Mouse (Mus musculus): ENCODE measurements at regions not wholly inside any gene's neighbourhood (a gene's known extent, or its start where the extent isn't known, plus 50 kb on each side); places are given as distances from the start of the nearest gene placed in this dataset.

DNA sequence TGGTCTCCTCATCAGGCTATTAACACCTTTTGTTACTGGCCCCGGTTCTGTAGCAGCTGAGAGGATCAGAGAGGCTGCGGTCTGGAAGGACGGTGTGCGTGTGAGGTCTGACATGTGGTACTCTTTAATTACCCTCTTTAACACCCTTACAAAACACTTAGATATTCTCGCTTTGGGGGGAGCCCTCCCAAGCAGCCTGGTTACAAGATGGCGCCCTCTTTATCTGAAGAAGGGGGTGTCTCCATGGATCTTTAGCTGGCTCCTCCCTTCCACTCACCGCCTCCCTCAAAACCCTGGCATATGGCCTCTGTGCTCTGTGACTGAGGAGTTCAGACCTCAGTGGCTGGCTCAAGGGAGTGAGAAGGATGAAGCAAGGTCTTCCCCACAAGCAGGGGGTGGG is 65.2 kb upstream of the Irx3 start:
- TF ChIP-seq POLR2A (IDR thresholded peaks at IDR 0.05; ENCODE audit: extremely low read depth, insufficient read depth, low read length) (no peak), CTCF (IDR thresholded peaks at IDR 0.05; ENCODE audit: extremely low read depth, insufficient read depth, low read length) (no peak)
